Mouse (Mus musculus) gastrocnemius, adult 8-10 months (tissue): ENCODE results near the gene Prss30. TPM values are rescaled to one million over a fixed set of nuclear protein-coding genes. Genes with fewer than 3 reads are reported as not detected.

Experiments used
- microRNA-seq: library from miRNA; unstranded; fragments of <30 nt; microRNA quantifications from one replicate; pipeline ENCODE4 v1.2.0, GENCODE M21; 2022
- total RNA-seq, 4 experiments: library from RNA; stranded (reverse); gene quantifications; 2 replicates each; pipeline ENCODE4 v1.2.4; 2022

The Prss30 gene
- total RNA-seq, 4 experiments from 2014 or later, result not detected

Small RNA genes within 50 kb of the gene (microRNA-seq; reads per million reads assigned to microRNA genes)
- gene Gm27700, result not detected

Other genes with a start within 250 kb of the Prss30 start
- 1 to 10 TPM; 1.5 to 2.5 (median 1.9) TPM for gene Paqr4, start 239.7 kb downstream of the Prss30 start, total RNA-seq
- not detected for gene Kremen2, start 234.7 kb downstream of the Prss30 start, total RNA-seq
- gene Flywch1, start 209.0 kb downstream of the Prss30 start, total RNA-seq, result 10 to 100 TPM; 48.7 to 63.8 (median 54.3) TPM
- gene Flywch2, start 194.5 kb downstream of the Prss30 start, total RNA-seq, result not detected
- gene Srrm2, start 190.0 kb downstream of the Prss30 start, total RNA-seq, result 100 to 1,000 TPM; 152 to 180 (median 170) TPM
- 100 to 1,000 TPM; 403 to 511 (median 426) TPM for gene Elob, start 151.4 kb downstream of the Prss30 start, total RNA-seq
- gene Prss33, start 144.5 kb downstream of the Prss30 start, total RNA-seq, result not detected
- not detected for gene Prss32, start 136.7 kb downstream of the Prss30 start, total RNA-seq
- under 1 TPM in 2 of 4 experiments, not detected in 2; 0.68 to 0.85 TPM for gene Prss41, start 136.4 kb downstream of the Prss30 start, total RNA-seq
- gene Prss21, start 112.5 kb downstream of the Prss30 start, total RNA-seq, result not detected
- gene Dcpp1, start 99.7 kb downstream of the Prss30 start, total RNA-seq, result not detected
- gene Dcpp2, start 99.7 kb downstream of the Prss30 start, total RNA-seq, result not detected
- gene Dcpp3, start 63.1 kb downstream of the Prss30 start, total RNA-seq, result not detected
- gene Sbp, start 38.9 kb downstream of the Prss30 start, total RNA-seq, result not detected
- gene Sbpl, start 25.3 kb downstream of the Prss30 start, total RNA-seq, result not detected
- not detected for gene Prss22, start 17.5 kb upstream of the Prss30 start, total RNA-seq
- gene Prss27, start 57.6 kb upstream of the Prss30 start, total RNA-seq, result not detected
- 1 to 10 TPM; 5.8 to 8.0 (median 6.1) TPM for gene Kctd5, start 92.9 kb upstream of the Prss30 start, total RNA-seq
- gene Pdpk1, start 170.4 kb upstream of the Prss30 start, total RNA-seq, result 10 to 100 TPM; 36.6 to 43.2 (median 39.8) TPM
- 10 to 100 TPM in 2 of 4 experiments, 1 to 10 TPM in 2; 9.4 to 12.8 (median 10.3) TPM for gene Amdhd2, start 183.2 kb upstream of the Prss30 start, total RNA-seq
- 100 to 1,000 TPM; 152 to 173 (median 158) TPM for gene Atp6v0c, start 189.1 kb upstream of the Prss30 start, total RNA-seq
- gene Tbc1d24, start 225.0 kb upstream of the Prss30 start, total RNA-seq, result 1 to 10 TPM; 4.8 to 7.0 (median 5.8) TPM
- gene Ntn3, start 229.0 kb upstream of the Prss30 start, total RNA-seq, result under 1 TPM; 0.19 to 0.53 (median 0.42) TPM
- gene Tedc2, start 240.3 kb upstream of the Prss30 start, total RNA-seq, result 1 to 10 TPM; 1.1 to 1.5 (median 1.3) TPM